Mouse (Mus musculus): Measurements from ENCODE around the gene Olfr73.
"Not testable (repeated sequence)": the region's sequence is repeated elsewhere in the genome, so short reads cannot be mapped to it uniquely, and the experiment has no call there.

The Olfr73 gene

GRCm38 (mm10) chr2:88037599-88037998, at the start of gene Olfr73:
Gene Olfr73, minus strand, starts transcription at chr2:88037699.
- DNase-seq: no peak

- no peak for DNase-seq
Observed at GRCm38 (mm10) chr2:88071730-88072129, 34.2 kb upstream of the Olfr73 start, which contains the start of gene Olfr1163. Gene Olfr1163, minus strand, starts transcription at chr2:88071830.

GRCm38 (mm10) chr2:88063587-88063986, 26.1 kb upstream of the Olfr73 start:
- no peak for DNase-seq

GRCm38 (mm10) chr2:88051029-88051428, 13.5 kb upstream of the Olfr73 start, which contains the start of gene Olfr1162:
Gene Olfr1162, minus strand, starts transcription at chr2:88051129.
- DNase-seq: no peak

- not testable (repeated sequence) for DNase-seq
Observed at GRCm38 (mm10) chr2:88022474-88022873, 15.0 kb downstream of the Olfr73 start, which contains the start of gene Olfr1161. Gene Olfr1161, plus strand, starts transcription at chr2:88022774.

- DNase-seq: no peak
Observed at GRCm38 (mm10) chr2:88007515-88008318, 29.8 kb downstream of the Olfr73 start, which contains the start of gene Olfr1160. Gene Olfr1160, minus strand, starts transcription at chr2:88008268.

- no peak for DNase-seq
Observed at GRCm38 (mm10) chr2:87989813-87990212, 47.7 kb downstream of the Olfr73 start, which contains the start of gene Olfr1158. Gene Olfr1158, plus strand, starts transcription at chr2:87990113.
